ENCODE assay signal across 10 mouse cellular contexts in genomic region chr11:82602818-82603217, GRCm38 (mm10).
A peak's percentile ranks its signal among the peaks of the same experiment; 100 is the strongest.
DNase-seq lines count a peak whose midpoint lies in the region; ATAC-seq and TF ChIP-seq lines count a peak whose summit lies in the region.
"Had no signal": no experiment of that assay in that cellular context is flagged by ENCODE, and none has a peak within 500 bp of the region (broad histone marks: within the 10 kb centered on the region; RNA-seq: fewer than 3 reads in every experiment).

No protein-coding gene starts in this region.

- ATAC-seq in forebrain, embryonic 15.5 days (replicated peaks), result no peak
- no peak; the same call in 1 of the 2 replicates for ATAC-seq in forebrain, embryonic 16.5 days
- ATAC-seq in heart, embryonic 14.5 days (ENCODE audit: insufficient number of reproducible peaks, insufficient read depth, low FRiP score, low read depth), result no peak
- ATAC-seq in neural tube, embryonic 15.5 days (ENCODE audit: low FRiP score), result no peak

- H3K4me2 ChIP-seq in forebrain, embryonic 15.5 days (replicated peaks), result no peak overlapping the region
- H3K4me2 ChIP-seq in forebrain, embryonic 16.5 days (ENCODE audit: low read length), result no peak overlapping the region
- H3K4me2 ChIP-seq in heart, embryonic 14.5 days (ENCODE audit: low read length), result peak overlapping the region; percentile 19
- peak overlapping the region; percentile 0; the same call in 1 of the 2 replicates for H3K4me2 ChIP-seq in neural tube, embryonic 15.5 days
- H3K4me2 ChIP-seq: embryonic facial prominence, embryonic 12.5 days had no signal

- TF ChIP-seq CTCF in left cerebral cortex, adult 2 months (IDR thresholded peaks at IDR 0.05), result no peak

- H3K4me3 ChIP-seq in forebrain, embryonic 15.5 days, result no peak overlapping the region
- no peak overlapping the region for H3K4me3 ChIP-seq in forebrain, embryonic 16.5 days (replicated peaks; ENCODE audit: low read length)
- no peak overlapping the region for H3K4me3 ChIP-seq in heart, embryonic 14.5 days (ENCODE audit: control insufficient read depth in 1 of 2, insufficient read depth in 1 of 2, low read depth in 1 of 2, low read length in 2 of 2)
- no peak overlapping the region for H3K4me3 ChIP-seq in neural tube, embryonic 15.5 days (replicated peaks)
- H3K4me3 ChIP-seq in left cerebral cortex, adult 2 months, result no peak overlapping the region
- H3K4me3 ChIP-seq: embryonic facial prominence, embryonic 12.5 days had no signal

- H3K36me3 ChIP-seq in forebrain, embryonic 15.5 days, result no peaks in the 10 kb centered on the region
- H3K36me3 ChIP-seq in forebrain, embryonic 16.5 days (ENCODE audit: control insufficient read depth, insufficient read depth), result no peaks in the 10 kb centered on the region
- no peaks in the 10 kb centered on the region for H3K36me3 ChIP-seq in heart, embryonic 14.5 days (ENCODE audit: control insufficient read depth, insufficient read depth, low read length)
- H3K36me3 ChIP-seq in neural tube, embryonic 15.5 days, result no peaks in the 10 kb centered on the region
- H3K36me3 ChIP-seq: embryonic facial prominence, embryonic 12.5 days had no signal

- no peak overlapping the region for H3K9ac ChIP-seq in forebrain, embryonic 15.5 days (replicated peaks)
- no peak overlapping the region for H3K9ac ChIP-seq in forebrain, embryonic 16.5 days (replicated peaks; ENCODE audit: low read depth, low read length)
- H3K9ac ChIP-seq in heart, embryonic 14.5 days (ENCODE audit: low read length), result no peak overlapping the region
- no peak overlapping the region for H3K9ac ChIP-seq in neural tube, embryonic 15.5 days (replicated peaks)
- H3K9ac ChIP-seq: embryonic facial prominence, embryonic 12.5 days had no signal

- H3K27me3 ChIP-seq in forebrain, embryonic 15.5 days, result no peaks in the 10 kb centered on the region; the same call in 1 of the 2 replicates
- H3K27me3 ChIP-seq in forebrain, embryonic 16.5 days (replicated peaks; ENCODE audit: control insufficient read depth, insufficient read depth, low read length), result no peaks in the 10 kb centered on the region
- peaks cover 31% of the 10 kb centered on the region for H3K27me3 ChIP-seq in heart, embryonic 14.5 days (ENCODE audit: control insufficient read depth, insufficient read depth, low read length)
- peaks cover 4% of the 10 kb centered on the region; the same call in 1 of the 2 replicates for H3K27me3 ChIP-seq in neural tube, embryonic 15.5 days (replicated peaks)

- intact Hi-C loops in left cerebral cortex, adult 2 months (cut with DNase I), result no loop called here

- no peaks in the 10 kb centered on the region for H3K9me3 ChIP-seq in forebrain, embryonic 15.5 days
- no peaks in the 10 kb centered on the region for H3K9me3 ChIP-seq in forebrain, embryonic 16.5 days (ENCODE audit: control insufficient read depth, low read length)
- no peaks in the 10 kb centered on the region for H3K9me3 ChIP-seq in heart, embryonic 14.5 days (ENCODE audit: control insufficient read depth, low read length)
- H3K9me3 ChIP-seq in neural tube, embryonic 15.5 days (replicated peaks), result no peaks in the 10 kb centered on the region
- H3K9me3 ChIP-seq: embryonic facial prominence, embryonic 12.5 days had no signal

- peaks cover 12% of the 10 kb centered on the region for H3K4me1 ChIP-seq in forebrain, embryonic 15.5 days
- H3K4me1 ChIP-seq in forebrain, embryonic 16.5 days (replicated peaks; ENCODE audit: control insufficient read depth, insufficient read depth, low read length), result peaks cover 8% of the 10 kb centered on the region; the same call in 1 of the 2 replicates
- peaks cover 0 to 7% of the 10 kb centered on the region in 2 experiments; a peak in 3 of 4 replicates for H3K4me1 ChIP-seq in heart, embryonic 14.5 days (ENCODE audit: control insufficient read depth in 2 of 2, insufficient read depth in 2 of 2, low read length in 2 of 2)
- H3K4me1 ChIP-seq in neural tube, embryonic 15.5 days, result peaks cover 30% of the 10 kb centered on the region

- 16% methylated on average over 11 of the region's 11 CpGs for WGBS in forebrain, embryonic 15.5 days
- WGBS in forebrain, embryonic 16.5 days, result 22% methylated on average over 11 of the region's 11 CpGs
- WGBS in heart, embryonic 14.5 days, result 5% methylated on average over 11 of the region's 11 CpGs
- WGBS in neural tube, embryonic 15.5 days, result 35% methylated on average over 11 of the region's 11 CpGs

- H3K27ac ChIP-seq in forebrain, embryonic 15.5 days (replicated peaks), result 0 out of 2 replicates have a peak overlapping the region, but pooled peaks have one; percentile 29
- H3K27ac ChIP-seq in forebrain, embryonic 16.5 days (ENCODE audit: low read length), result no peak overlapping the region
- H3K27ac ChIP-seq in heart, embryonic 14.5 days (replicated peaks in 1 of 2; ENCODE audit: control insufficient read depth in 1 of 2, insufficient read depth in 1 of 2, low read depth in 2 of 2, low read length in 2 of 2), result no peak overlapping the region
- no peak overlapping the region for H3K27ac ChIP-seq in neural tube, embryonic 15.5 days (replicated peaks)
- H3K27ac ChIP-seq in left cerebral cortex, adult 2 months, result no peak overlapping the region
- H3K27ac ChIP-seq: embryonic facial prominence, embryonic 12.5 days had no signal

- DNase-seq in kidney, postnatal 4 days, result peak; percentile 20 to 26
- no peak for DNase-seq in kidney, adult 9 months
- no peak for DNase-seq in natural killer cell, adult 2 months (ENCODE audit: low spot score in 2 of 2)
- DNase-seq in left cerebral cortex, adult 2 months (ENCODE audit: extremely low spot score in 1 of 2, low spot score in 2 of 2), result no peak
- DNase-seq: thymus, adult 2 months had no signal

Comparison
In these comparisons a context has a peak if more than half of its experiments do, and no peak if none do; other contexts are left out.
1. DNase-seq: peak in kidney, postnatal 4 days (2 of 2); none in kidney, adult 9 months (single experiment), natural killer cell, adult 2 months (0 of 2) and left cerebral cortex, adult 2 months (0 of 2).
2. H3K4me2 ChIP-seq: peak in heart, embryonic 14.5 days (single experiment) and neural tube, embryonic 15.5 days (single experiment); none in forebrain, embryonic 15.5 days (single experiment) and forebrain, embryonic 16.5 days (single experiment).